Mouse (Mus musculus) neural tube, embryonic 12.5 days (tissue): ENCODE measurements around the gene Desi2. TPM values are rescaled to one million over a fixed set of nuclear protein-coding genes. Genes with fewer than 3 reads are reported as not detected.
A peak's percentile ranks its signal among the peaks of the same experiment; 100 is the strongest.
"Not testable (repeated sequence)": the region's sequence is repeated elsewhere in the genome, so short reads cannot be mapped to it uniquely, and the experiment has no call there.

ENCODE experiments used
- ATAC-seq: fragments of 200-750 bp; cut with Nextera tagmentation; 2 replicates; pipeline ENCODE4 v1.8.0; 2017; ENCODE audit warnings: low read depth, mild to moderate bottlenecking, moderate TSS enrichment, moderate library complexity; ENCODE audit not compliant: low FRiP score
- H3K27ac ChIP-seq: fragments of 300-500 bp; sonication (generic); 2 replicates; pipeline ENCODE4 v1.5.1; 2016
- H3K27me3 ChIP-seq: fragments of 300-500 bp; sonication (generic); replicated peaks from 2 replicates; pipeline ENCODE4 v1.6.1; 2016; ENCODE audit warnings: mild to moderate bottlenecking
- H3K36me3 ChIP-seq: fragments of 300-500 bp; sonication (generic); 2 replicates; pipeline ENCODE4 v1.6.1; 2016; ENCODE audit warnings: mild to moderate bottlenecking
- H3K4me1 ChIP-seq: fragments of 300-500 bp; sonication (generic); 2 replicates; pipeline ENCODE4 v1.6.1; 2016
- H3K4me2 ChIP-seq: fragments of 300-500 bp; sonication (generic); replicated peaks from 2 replicates; pipeline ENCODE4 v1.6.1; 2016; ENCODE audit warnings: mild to moderate bottlenecking
- H3K4me3 ChIP-seq: fragments of 300-500 bp; sonication (generic); 2 replicates; pipeline ENCODE4 v1.5.1; 2016
- H3K9ac ChIP-seq: fragments of 300-500 bp; sonication (generic); 2 replicates; pipeline ENCODE4 v1.6.1; 2016; ENCODE audit warnings: mild to moderate bottlenecking
- H3K9me3 ChIP-seq: fragments of 300-500 bp; sonication (generic); 2 replicates; pipeline ENCODE4 v1.6.1; 2016; ENCODE audit warnings: mild to moderate bottlenecking
- WGBS: fragments of 180-500 bp; shearing (Covaris S2); methylation state at CpG from one replicate; pipeline ENCODE4 v1.1.7; 2016; 5-methylcytosine and 5-hydroxymethylcytosine counted together
- polyA plus RNA-seq: library from polyadenylated mRNA; unstranded; fragments of >200 nt; fragmentation: Nextera tagmentation; extraction: Ambion mirVana; gene quantifications from 2 replicates; pipeline ENCODE4 v1.2.1, GENCODE M21; 2016

The Desi2 gene
- polyA plus RNA-seq, 1 experiment from 2014 or later, result 20.0 TPM

DNA sequence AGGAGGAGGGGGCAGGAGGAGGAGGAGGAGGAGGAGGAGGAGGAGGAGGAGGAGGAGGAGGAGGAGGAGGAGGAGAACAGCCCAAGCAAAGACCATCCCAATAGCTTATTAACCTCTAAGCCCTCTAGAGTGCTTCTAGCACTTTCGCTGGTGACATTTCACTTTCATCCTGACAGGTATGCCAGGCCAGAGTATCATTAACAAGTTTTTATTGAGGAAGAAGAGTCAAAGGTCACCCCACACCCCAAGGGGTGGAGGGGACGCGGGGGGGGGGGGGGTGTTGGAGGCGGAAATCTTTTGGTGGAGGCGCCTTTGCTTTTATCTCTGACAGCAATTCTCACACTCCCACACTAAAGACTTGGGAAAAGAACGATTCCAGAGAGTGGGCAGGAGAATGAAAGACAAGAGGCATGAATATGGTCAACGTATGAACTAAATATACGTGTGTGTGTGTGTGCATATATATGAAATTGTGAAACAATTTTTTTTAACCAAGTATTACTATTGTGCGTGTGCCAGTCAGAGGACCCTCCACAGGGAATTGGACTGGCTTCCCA is 88.0 kb downstream of the Desi2 start:
- no peaks in the 10 kb centered on the region for H3K27me3 ChIP-seq
- peak overlapping the region; percentile 76 for H3K4me2 ChIP-seq
- no peak overlapping the region for H3K4me3 ChIP-seq
- H3K9ac ChIP-seq, result no peak overlapping the region
- no peaks in the 10 kb centered on the region for H3K36me3 ChIP-seq
- no peak for ATAC-seq
- H3K9me3 ChIP-seq, result no peaks in the 10 kb centered on the region
- no peaks in the 10 kb centered on the region for H3K4me1 ChIP-seq
- H3K27ac ChIP-seq, result no peak overlapping the region
- WGBS, result 21% methylated on average over 9 of the region's 9 CpGs

DNA sequence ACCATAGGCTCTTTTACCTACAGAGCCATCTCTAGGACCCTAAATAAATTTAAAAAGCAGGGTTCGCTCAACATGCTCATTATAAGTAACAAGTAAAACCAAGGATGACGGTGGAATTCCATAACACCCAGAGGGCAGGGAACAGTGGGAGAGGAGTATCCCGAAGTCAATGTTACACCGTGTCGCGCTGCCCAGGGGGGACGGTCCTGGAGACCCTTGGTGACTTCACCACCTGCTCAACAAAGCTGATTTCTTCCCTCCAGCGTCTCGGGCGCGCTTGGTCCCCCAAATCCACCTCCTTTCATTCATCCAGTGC is 88.5 kb downstream of the Desi2 start:
- no peaks in the 10 kb centered on the region for H3K27me3 ChIP-seq
- ATAC-seq, result peak; percentile 41
- no peaks in the 10 kb centered on the region for H3K36me3 ChIP-seq
- H3K4me1 ChIP-seq, result no peaks in the 10 kb centered on the region
- H3K9ac ChIP-seq, result peak overlapping the region; percentile 77
- H3K9me3 ChIP-seq, result no peaks in the 10 kb centered on the region
- peak overlapping the region; percentile 76 for H3K4me2 ChIP-seq
- 6% methylated on average over 11 of the region's 11 CpGs for WGBS
- H3K27ac ChIP-seq, result no peak overlapping the region
- peak overlapping the region; percentile 62 for H3K4me3 ChIP-seq

GRCm38 (mm10) chr1:178276054-178276911 is 89.1 kb downstream of the Desi2 start:
- Histone ChIP-seq H3K4me2 (peak overlapping the region; percentile 76), H3K9me3 (no peaks in the 10 kb centered on the region), H3K36me3 (no peaks in the 10 kb centered on the region), H3K27me3 (no peaks in the 10 kb centered on the region), H3K4me1 (no peaks in the 10 kb centered on the region), H3K27ac (peak overlapping the region; percentile 59; the same call in 1 of the 2 replicates), H3K9ac (peak overlapping the region; percentile 77), H3K4me3 (peak overlapping the region; percentile 62)
- ATAC-seq, result peak; percentile 86
- under 1% methylated on average over 87 of the region's 87 CpGs for WGBS

GRCm38 (mm10) chr1:178283314-178283713 is 96.1 kb downstream of the Desi2 start:
- not testable (repeated sequence) for H3K9me3 ChIP-seq, H3K4me2 ChIP-seq, H3K9ac ChIP-seq, H3K4me1 ChIP-seq, H3K36me3 ChIP-seq, H3K27me3 ChIP-seq, H3K27ac ChIP-seq, ATAC-seq, H3K4me3 ChIP-seq
- 89% methylated on average over 3 of the region's 3 CpGs for WGBS

GRCm38 (mm10) chr1:178283946-178284720 is 96.9 kb downstream of the Desi2 start:
- Histone ChIP-seq H3K27me3 (no peaks in the 10 kb centered on the region), H3K4me2 (no peak overlapping the region), H3K9me3 (no peaks in the 10 kb centered on the region), H3K36me3 (no peaks in the 10 kb centered on the region), H3K4me1 (no peaks in the 10 kb centered on the region), H3K4me3 (no peak overlapping the region), H3K9ac (no peak overlapping the region), H3K27ac (no peak overlapping the region)
- no peak for ATAC-seq
- 61% methylated on average over 2 of the region's 2 CpGs for WGBS

GRCm38 (mm10) chr1:178287601-178288176 is 100.5 kb downstream of the Desi2 start:
- no peaks in the 10 kb centered on the region for H3K4me1 ChIP-seq
- no peak overlapping the region for H3K27ac ChIP-seq
- no peaks in the 10 kb centered on the region for H3K36me3 ChIP-seq
- H3K27me3 ChIP-seq, result no peaks in the 10 kb centered on the region
- ATAC-seq, result no peak
- no peak overlapping the region for H3K9ac ChIP-seq
- no peak overlapping the region for H3K4me3 ChIP-seq
- H3K4me2 ChIP-seq, result no peak overlapping the region
- no peaks in the 10 kb centered on the region for H3K9me3 ChIP-seq
- WGBS, result 71% methylated on average over 8 of the region's 8 CpGs

GRCm38 (mm10) chr1:178291716-178292115 is 104.5 kb downstream of the Desi2 start:
- no peak for ATAC-seq
- Histone ChIP-seq H3K9me3 (no peaks in the 10 kb centered on the region), H3K4me3 (no peak overlapping the region), H3K27me3 (no peaks in the 10 kb centered on the region), H3K4me2 (no peak overlapping the region), H3K27ac (no peak overlapping the region), H3K9ac (no peak overlapping the region), H3K4me1 (no peaks in the 10 kb centered on the region), H3K36me3 (no peaks in the 10 kb centered on the region)
- 86% methylated on average over 3 of the region's 3 CpGs for WGBS

DNA sequence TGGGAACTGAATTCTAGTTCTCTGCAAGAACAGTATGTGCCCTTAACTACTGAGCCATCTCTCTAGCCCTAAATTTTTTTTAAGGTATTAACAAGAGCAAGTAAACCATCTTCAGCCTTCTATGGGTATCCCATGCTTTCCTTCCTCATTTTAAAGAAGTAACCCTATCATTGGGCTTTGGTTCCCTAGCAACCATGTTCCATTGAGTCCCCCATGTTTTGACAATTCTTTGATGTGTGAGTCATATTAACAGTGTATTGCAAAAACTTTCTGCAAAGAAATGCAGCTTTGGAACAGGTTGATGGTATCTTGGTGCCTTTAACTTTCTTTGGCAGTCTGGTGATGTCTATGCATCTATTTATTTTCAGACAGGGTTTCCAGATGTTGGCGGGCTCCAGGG is 106.8 kb downstream of the Desi2 start:
- H3K4me1 ChIP-seq, result no peaks in the 10 kb centered on the region
- 93% methylated on average over 1 of the region's 1 CpGs for WGBS
- ATAC-seq, result no peak

GRCm38 (mm10) chr1:178301261-178301660 is 114.0 kb downstream of the Desi2 start:
- not testable (repeated sequence) for H3K27ac ChIP-seq, H3K9ac ChIP-seq, ATAC-seq, H3K4me2 ChIP-seq, H3K4me1 ChIP-seq, H3K4me3 ChIP-seq, H3K36me3 ChIP-seq, H3K9me3 ChIP-seq, H3K27me3 ChIP-seq
- WGBS, result 90% methylated on average over 2 of the region's 2 CpGs

More for the DNA sequence above, 106.8 kb downstream of the Desi2 start:
- H3K9me3 ChIP-seq, result no peaks in the 10 kb centered on the region
- no peak overlapping the region for H3K4me2 ChIP-seq
- no peaks in the 10 kb centered on the region for H3K36me3 ChIP-seq
- H3K9ac ChIP-seq, result no peak overlapping the region
- H3K27ac ChIP-seq, result no peak overlapping the region
- no peak overlapping the region for H3K4me3 ChIP-seq
- no peaks in the 10 kb centered on the region for H3K27me3 ChIP-seq

- no peaks in the 10 kb centered on the region for H3K27me3 ChIP-seq
- no peak overlapping the region for H3K9ac ChIP-seq
- no peaks in the 10 kb centered on the region for H3K36me3 ChIP-seq
- no peak overlapping the region for H3K4me3 ChIP-seq
- no peak overlapping the region for H3K27ac ChIP-seq
- H3K4me1 ChIP-seq, result no peaks in the 10 kb centered on the region
- WGBS, result 30% methylated on average over 3 of the region's 3 CpGs
- H3K4me2 ChIP-seq, result no peak overlapping the region
- H3K9me3 ChIP-seq, result no peaks in the 10 kb centered on the region
- peak; percentile 79; the same call in 1 of the 2 replicates for ATAC-seq
These were observed 116.2 kb downstream of the Desi2 start for GRCm38 (mm10) chr1:178303425-178303824.
